Mouse (Mus musculus) megakaryocyte progenitor cell, adult 5-6 weeks (primary cell): ENCODE results near the gene Gm20388. TPM values are rescaled to one million over a fixed set of nuclear protein-coding genes. Genes with fewer than 3 reads are reported as not detected.
A peak's percentile ranks its signal among the peaks of the same experiment; 100 is the strongest.
"Not testable (repeated sequence)": the region's sequence is repeated elsewhere in the genome, so short reads cannot be mapped to it uniquely, and the experiment has no call there.

Source experiments
- ATAC-seq: replicated peaks from 2 replicates; pipeline ENCODE4 v1.8.0; 2016; ENCODE audit warnings: mild to moderate bottlenecking, moderate TSS enrichment, inconsistent platforms; ENCODE audit not compliant: poor library complexity
- total RNA-seq, 2 experiments: library from RNA; stranded (forward) in 1 of 2; stranded (reverse) in 1 of 2; fragments of 157-497, 149-512 nt in 1 of 2; fragments of 200-1000 nt in 1 of 2; gene quantifications; 2 replicates each; pipeline versions ENCODE4 v1.2.3 to v1.2.4; 2015 to 2017

The Gm20388 gene
- total RNA-seq, 2 experiments from 2014 or later = 18.6 TPM; not detected in 1

GRCm38 (mm10) chr8:123242107-123242923, 3331.7 kb downstream of the Gm20388 start:
- ATAC-seq = no peak

- no peak for ATAC-seq
Observed at GRCm38 (mm10) chr8:123243053-123243452, 3332.4 kb downstream of the Gm20388 start.

GRCm38 (mm10) chr8:123244382-123244781, 3333.7 kb downstream of the Gm20388 start:
- ATAC-seq = no peak

- ATAC-seq = no peak
Observed at GRCm38 (mm10) chr8:123245543-123245942, 3334.9 kb downstream of the Gm20388 start.

GRCm38 (mm10) chr8:123247748-123248147, 3337.1 kb downstream of the Gm20388 start:
- no peak for ATAC-seq

GRCm38 (mm10) chr8:123248596-123248995, 3338.0 kb downstream of the Gm20388 start:
- peak; percentile 64 for ATAC-seq

DNA sequence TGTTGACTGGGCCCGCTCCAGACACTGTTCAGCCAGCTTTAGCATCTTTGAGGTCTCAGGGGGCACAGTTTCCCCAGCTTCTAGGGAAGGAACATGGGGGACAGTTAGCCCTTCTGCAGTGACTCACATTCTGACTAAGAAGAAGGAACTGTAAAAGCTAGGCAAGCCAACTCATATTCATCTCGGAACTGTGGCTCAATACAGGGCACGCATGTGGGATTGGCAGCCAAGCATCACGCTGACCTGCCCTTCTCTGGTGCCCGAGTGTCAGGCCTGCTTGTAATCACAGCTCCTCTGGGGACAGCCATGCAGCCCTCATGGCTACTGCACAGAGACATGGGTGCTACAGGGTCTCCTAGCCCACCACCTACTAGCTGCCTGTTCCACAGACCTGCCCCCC, 3340.3 kb downstream of the Gm20388 start:
- no peak for ATAC-seq

DNA sequence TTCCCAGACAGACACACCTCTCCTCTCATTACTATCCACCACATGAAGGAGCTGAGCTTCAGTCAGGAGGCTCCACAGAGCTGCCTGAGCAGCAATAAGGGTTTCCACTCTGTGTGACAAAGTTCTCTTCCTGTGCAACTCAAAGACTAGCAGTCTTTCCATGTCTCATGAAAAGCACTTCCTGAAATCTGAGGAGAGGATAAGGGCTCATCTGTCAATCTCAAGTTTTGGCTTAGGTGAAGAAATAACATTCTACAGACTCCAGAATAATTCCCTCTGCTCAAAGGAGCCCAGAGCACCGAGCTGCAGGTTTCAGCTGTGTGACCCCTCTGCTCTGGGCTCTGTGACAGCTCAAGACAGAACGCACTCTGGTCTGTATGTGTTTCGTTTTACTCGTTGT, 3342.3 kb downstream of the Gm20388 start:
- ATAC-seq = no peak

GRCm38 (mm10) chr8:123253451-123254098, 3342.9 kb downstream of the Gm20388 start:
- ATAC-seq = no peak

- peak; percentile 88 for ATAC-seq
Observed at GRCm38 (mm10) chr8:123254099-123254885, 3343.7 kb downstream of the Gm20388 start, which contains the start of the genes Zfp276 and Vps9d1. TSS of gene Zfp276 (plus strand) at chr8:123254195. TSS of gene Vps9d1 (minus strand) at chr8:123254348.

DNA sequence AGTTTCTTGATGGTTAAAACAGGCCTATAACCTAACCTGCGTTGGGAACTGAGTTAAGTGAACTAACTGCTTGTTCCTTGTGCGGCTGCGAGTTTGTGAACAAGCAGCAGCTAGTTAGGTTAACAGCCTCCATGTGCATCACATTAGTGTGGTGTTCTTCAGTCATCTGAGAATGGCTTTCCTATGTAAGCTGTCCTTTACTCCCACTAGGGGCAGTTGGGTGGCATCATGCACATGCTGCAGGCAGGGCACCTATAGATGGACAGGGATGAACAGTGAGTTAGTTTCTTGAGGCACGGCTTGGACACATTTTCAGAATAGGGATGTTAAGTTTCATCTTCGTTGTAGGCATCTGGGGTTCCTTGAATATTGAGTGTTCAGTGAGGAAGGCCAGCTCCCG, 3344.5 kb downstream of the Gm20388 start:
- peak; percentile 54 for ATAC-seq

DNA sequence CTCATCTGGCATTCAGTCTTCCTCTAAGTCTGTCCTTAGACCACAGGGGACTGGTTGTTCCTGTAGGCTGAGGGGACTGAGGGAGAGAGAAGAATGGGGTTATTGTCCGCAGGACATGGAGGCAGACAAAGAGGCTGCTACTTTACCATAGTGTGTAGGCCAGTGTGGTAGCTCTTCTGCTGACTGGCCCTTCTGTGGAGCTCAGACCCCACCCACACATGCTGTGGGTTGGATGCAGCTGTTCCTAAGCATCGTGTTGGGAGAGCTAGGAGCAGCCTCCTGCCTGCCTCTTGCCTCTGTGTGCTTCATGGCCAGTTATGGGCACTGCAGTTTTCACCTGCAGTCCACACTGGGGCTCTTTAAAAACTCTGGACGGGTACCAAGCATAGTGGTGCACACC, 3346.5 kb downstream of the Gm20388 start:
- no peak for ATAC-seq

DNA sequence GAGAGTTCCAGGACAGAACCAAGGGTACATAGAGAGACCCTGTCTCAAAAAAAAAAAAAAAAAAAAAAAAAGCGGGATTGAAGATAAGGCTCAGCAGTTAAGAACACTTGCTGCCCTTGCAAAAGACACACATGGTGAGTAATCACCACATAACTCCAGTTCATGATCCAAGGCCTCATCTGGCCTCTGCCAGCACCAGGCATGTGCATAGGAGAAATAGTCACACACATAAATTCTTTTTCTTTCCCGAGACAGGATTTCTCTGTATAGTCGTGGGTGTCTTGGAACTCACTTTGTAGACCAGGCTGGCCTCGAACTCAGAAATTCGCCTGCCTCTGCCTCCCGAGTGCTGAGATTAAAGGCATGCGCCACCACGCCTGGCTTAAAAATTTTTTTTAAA, 3347.0 kb downstream of the Gm20388 start:
- not testable (repeated sequence) for ATAC-seq

DNA sequence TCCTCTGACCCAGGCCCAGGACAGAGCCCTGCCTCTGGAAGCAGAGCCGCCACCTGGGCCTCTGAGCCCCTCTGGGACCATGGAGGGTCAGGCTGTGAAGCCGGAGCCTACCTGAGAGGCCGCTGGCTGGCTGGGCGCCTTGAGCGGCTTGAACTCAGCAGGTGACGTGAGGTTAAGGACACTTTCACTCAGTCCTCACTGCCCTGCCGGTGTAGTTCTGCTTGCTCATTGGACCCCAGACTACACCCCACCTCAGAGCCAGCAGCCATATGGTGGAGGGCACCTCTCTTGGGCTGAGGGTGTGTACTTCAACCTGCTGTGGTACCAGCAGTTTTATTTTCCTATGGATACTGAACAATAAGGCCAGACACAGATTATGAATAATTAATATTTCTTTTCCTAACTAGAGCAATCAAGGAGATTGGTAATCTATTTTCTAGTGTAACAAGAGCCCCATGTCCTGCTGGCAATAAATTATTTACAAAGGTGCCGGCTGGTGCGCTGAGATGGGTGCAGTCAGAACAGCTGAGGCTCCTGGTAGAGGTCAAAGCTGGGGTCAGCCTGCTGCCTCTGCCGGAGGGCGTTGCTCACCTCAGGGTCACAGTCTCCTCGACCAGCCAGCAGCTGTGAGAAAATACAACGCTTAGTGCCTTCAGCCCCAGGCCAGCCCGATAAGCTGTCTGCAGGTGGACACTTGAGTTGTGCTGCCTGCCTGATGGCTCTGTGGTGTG, 3357.4 kb downstream of the Gm20388 start:
- no peak for ATAC-seq

DNA sequence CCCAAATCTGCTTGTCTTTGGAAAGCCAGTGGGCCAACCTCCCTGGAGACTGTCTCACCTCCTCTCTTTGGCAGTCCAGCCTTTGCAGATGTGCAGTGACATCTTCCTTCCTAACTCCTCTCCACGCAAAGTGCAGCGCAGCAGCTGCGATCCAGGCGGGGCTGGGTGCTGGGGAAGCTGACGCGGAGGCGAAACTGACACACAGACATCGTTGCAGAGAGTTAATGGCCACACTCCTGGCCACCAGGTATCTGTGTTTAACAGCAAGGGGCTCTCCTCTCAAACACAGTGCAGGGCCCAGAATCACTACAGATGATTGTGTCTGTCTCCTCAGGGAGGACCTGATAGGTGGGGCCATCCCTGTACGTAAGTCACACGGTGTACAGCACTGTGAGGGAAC, 3360.5 kb downstream of the Gm20388 start:
- no peak for ATAC-seq

DNA sequence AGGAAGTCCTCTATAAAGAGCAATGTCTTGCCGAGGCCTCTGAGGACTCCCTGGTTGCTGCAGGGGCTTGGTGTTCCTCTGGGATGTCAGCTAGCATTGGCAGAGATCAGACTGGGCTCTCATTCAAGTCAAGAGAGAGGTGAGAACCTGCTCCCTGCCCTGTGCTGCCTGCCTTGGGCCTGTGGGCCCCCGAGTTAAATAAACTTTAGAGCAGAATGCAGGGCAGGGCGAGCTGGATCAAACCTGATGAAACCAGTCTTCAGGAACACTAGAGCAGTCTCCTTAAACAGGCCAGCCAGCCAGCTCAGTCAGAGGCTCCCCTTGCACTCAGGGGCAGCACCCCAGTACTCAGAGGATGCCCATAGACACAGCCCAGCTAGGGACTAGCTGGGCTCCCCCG, 3361.3 kb downstream of the Gm20388 start:
- no peak for ATAC-seq

DNA sequence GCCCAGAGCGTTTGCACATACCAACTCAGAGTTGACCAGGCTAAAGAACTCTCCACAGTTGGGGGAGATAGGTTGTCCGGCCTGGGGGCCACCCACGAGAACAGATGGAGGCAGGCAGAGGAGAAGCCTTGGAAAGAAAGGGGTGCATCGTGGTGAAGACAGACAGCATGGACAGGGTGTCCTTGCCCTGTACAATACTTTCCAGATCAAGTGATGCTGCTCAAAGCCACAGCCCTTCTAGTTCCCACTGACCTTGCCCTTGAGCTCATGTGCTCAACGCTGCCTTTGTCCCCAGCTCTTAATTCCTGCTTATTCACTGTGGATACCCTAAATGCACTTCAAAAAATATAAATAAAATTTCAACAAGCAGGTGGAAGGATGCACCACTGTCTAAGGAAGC, 3363.8 kb downstream of the Gm20388 start:
- ATAC-seq = no peak

DNA sequence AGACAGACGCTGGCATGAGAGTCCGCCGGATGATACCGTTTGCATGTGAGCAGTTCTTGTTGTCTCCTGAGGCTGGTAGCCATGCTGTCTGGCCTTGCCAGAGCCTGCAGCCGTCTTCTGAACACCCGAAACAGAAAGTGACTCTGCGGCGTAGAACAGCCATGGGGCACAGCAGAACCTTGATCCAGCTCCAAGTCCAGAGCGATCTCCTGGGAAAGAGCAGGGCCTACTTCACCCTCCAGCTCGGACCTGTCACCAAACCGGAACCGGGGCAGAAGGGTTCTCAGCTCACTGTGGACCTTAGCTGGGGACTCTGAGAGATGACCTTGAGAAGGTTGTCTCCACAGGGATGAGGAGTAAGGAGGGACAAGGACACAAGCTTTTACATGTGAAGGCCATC, 3364.5 kb downstream of the Gm20388 start:
- ATAC-seq = no peak

DNA sequence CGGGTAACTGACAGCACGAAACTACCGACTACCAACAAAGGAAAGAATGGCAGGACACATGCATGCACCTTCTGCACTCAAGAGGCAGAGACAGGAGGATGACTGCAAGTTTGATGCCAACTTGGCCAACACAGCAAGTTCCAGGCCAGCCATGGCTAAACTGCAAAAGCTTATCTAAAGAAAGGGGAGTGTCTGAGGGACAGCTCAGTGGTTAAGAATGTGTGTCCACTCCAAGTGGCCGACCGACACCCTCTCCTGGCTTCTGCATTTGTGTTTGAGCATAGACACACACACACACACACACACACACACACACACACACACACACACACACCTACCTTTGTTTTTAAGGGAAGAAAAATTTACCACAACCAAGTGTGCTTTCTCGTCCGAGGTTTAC, 3367.8 kb downstream of the Gm20388 start:
- no peak for ATAC-seq

- peak; percentile 54 for ATAC-seq
Observed at GRCm38 (mm10) chr8:123279828-123280227, 3369.2 kb downstream of the Gm20388 start.
